Mouse (Mus musculus) testis, adult 2 months (tissue): ENCODE results near the gene Ablim1.

Experiments used
- CTCF ChIP-seq: fragments of 200-500 bp; IDR thresholded peaks from 2 replicates; pipeline ENCODE4 v1.5.1; 2012; ENCODE audit warnings: low read depth, mild to moderate bottlenecking, inconsistent platforms, low read length, moderate library complexity; ENCODE audit not compliant: control insufficient read depth, insufficient read depth, insufficient replicate concordance
- POLR2A ChIP-seq: fragments of 200-500 bp; IDR thresholded peaks from 2 replicates; pipeline ENCODE4 v1.6.1; 2012; ENCODE audit warnings: low read depth, mild to moderate bottlenecking, inconsistent platforms, low read length, moderate library complexity; ENCODE audit not compliant: control insufficient read depth

DNA sequence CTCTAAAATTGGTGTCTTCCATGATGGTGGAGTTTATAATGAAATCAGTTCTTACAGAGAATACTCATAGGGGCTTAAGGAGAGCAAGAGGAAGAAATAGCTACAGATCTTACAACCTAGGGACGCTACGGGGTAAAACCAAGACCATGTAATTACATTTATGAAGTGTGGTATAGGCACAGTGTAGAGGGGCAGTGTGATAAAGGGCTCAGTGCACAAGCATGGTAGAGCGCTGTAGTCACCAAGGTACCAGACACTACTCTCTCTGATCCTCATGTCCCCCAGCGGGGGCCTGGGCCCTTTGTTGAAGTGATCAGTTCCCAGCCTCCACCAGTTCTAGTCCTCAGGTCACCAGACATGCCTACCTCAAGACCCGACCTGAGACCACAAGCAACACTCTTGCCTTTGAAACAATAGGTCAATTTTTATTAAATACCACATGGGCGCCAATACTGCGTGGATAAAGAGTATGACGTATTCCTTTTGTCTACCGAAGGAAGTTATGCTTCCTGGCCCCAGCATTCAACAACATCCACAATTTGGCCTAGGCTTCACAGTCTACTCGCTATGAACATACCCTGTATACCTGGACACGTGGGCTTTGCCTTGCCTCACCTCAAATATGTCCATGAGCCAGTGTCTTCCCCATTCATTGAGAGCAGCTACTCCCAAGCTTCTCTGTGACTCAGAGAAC, 213.8 kb downstream of the Ablim1 start:
- no peak for TF ChIP-seq POLR2A
- no peak for TF ChIP-seq CTCF
